Mouse (Mus musculus): ENCODE measurements around the gene Mfsd12. TPM values are rescaled to one million over a fixed set of nuclear protein-coding genes. Genes with fewer than 3 reads are reported as not detected.

Gene Mfsd12
- polyA plus RNA-seq, 1 experiment from 2014 or later: 7.4 TPM

- peak; percentile 98 for DNase-seq (ENCODE audit: low spot score)
- WGBS: 5% methylated on average over 49 of the region's 54 CpGs
- Histone ChIP-seq H3K27me3 (ENCODE audit: control insufficient read depth, insufficient read depth, low read length) (no peaks in the 10 kb centered on the region), H3K27ac (replicated peaks) (peak within 1 kb of the TSS; percentile 95), H3K4me3 (ENCODE audit: low read depth, low read length) (peak within 1 kb of the TSS; percentile 86), H3K4me2 (replicated peaks; ENCODE audit: low read depth) (peak within 1 kb of the TSS; percentile 89), H3K9me3 (ENCODE audit: control insufficient read depth, low read length) (no peaks in the 10 kb centered on the region), H3K4me1 (replicated peaks; ENCODE audit: control insufficient read depth, insufficient read depth) (peaks cover 8% of the 10 kb centered on the region; the same call in 1 of the 2 replicates), H3K36me3 (ENCODE audit: control insufficient read depth, insufficient read depth, low read length) (peaks cover 15% of the 10 kb centered on the region; the same call in 1 of the 2 replicates), H3K9ac (ENCODE audit: low read length) (peak within 1 kb of the TSS; percentile 92)
- peak; percentile 89 for ATAC-seq (ENCODE audit: low FRiP score, low TSS enrichment)
- peak; percentile 88 for TF ChIP-seq EP300 (optimal IDR thresholded peaks at IDR 0.05)
- no peak for TF ChIP-seq CTCF (IDR thresholded peaks at IDR 0.05; ENCODE audit: low read depth)
These were observed 26.7 kb downstream of the Mfsd12 start, which contains the start of the genes Dohh and Gm48551 for GRCm38 (mm10) chr10:81383802-81384604. Gene Dohh (plus strand): TSS chr10:81384428. Gene Gm48551 (plus strand): TSS chr10:81384466.

DNA sequence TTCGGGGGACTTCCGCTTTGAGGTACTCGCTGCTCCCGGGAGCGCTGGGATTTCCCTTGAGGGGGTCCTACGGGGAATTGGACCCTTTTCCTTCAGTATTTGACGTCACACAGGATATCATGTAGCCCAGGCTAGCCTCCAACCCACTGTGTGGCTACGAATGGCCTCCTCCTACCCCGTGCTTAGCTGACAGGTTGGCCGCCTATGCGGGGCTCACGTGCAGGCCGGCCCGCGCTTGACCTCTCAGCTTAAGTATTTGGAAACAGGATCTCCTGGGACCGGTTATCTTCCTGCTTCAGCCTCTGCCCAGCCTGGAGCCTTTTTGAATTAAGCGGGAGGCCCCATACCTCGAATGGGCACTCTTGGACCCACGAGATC, 27.3 kb downstream of the Mfsd12 start:
- peak; percentile 55 for DNase-seq (ENCODE audit: low spot score)
- WGBS: 0% methylated on average over 19 of the region's 19 CpGs
- ATAC-seq (ENCODE audit: low FRiP score, low TSS enrichment): peak; percentile 25
- Histone ChIP-seq H3K4me2 (replicated peaks; ENCODE audit: low read depth) (peak overlapping the region; percentile 89), H3K9me3 (ENCODE audit: control insufficient read depth, low read length) (no peaks in the 10 kb centered on the region), H3K27ac (replicated peaks) (peak overlapping the region; percentile 95), H3K27me3 (ENCODE audit: control insufficient read depth, insufficient read depth, low read length) (no peaks in the 10 kb centered on the region), H3K9ac (ENCODE audit: low read length) (peak overlapping the region; percentile 92), H3K4me1 (replicated peaks; ENCODE audit: control insufficient read depth, insufficient read depth) (peaks cover 10% of the 10 kb centered on the region; the same call in 1 of the 2 replicates), H3K4me3 (ENCODE audit: low read depth, low read length) (peak overlapping the region; percentile 86), H3K36me3 (ENCODE audit: control insufficient read depth, insufficient read depth, low read length) (peaks cover 15% of the 10 kb centered on the region; the same call in 1 of the 2 replicates)
- TF ChIP-seq EP300 (optimal IDR thresholded peaks at IDR 0.05): no peak
- no peak for TF ChIP-seq CTCF (IDR thresholded peaks at IDR 0.05; ENCODE audit: low read depth)

GRCm38 (mm10) chr10:81385603-81386306, 28.5 kb downstream of the Mfsd12 start:
- no peak for TF ChIP-seq CTCF (IDR thresholded peaks at IDR 0.05; ENCODE audit: low read depth)
- TF ChIP-seq EP300 (optimal IDR thresholded peaks at IDR 0.05): no peak
- Histone ChIP-seq H3K36me3 (ENCODE audit: control insufficient read depth, insufficient read depth, low read length) (peaks cover 15% of the 10 kb centered on the region; the same call in 1 of the 2 replicates), H3K9me3 (ENCODE audit: control insufficient read depth, low read length) (no peaks in the 10 kb centered on the region), H3K9ac (ENCODE audit: low read length) (0 out of 2 replicates have a peak overlapping the region, but pooled peaks have one; percentile 8), H3K27ac (replicated peaks) (no peak overlapping the region), H3K4me3 (ENCODE audit: low read depth, low read length) (no peak overlapping the region; the same call in 1 of the 2 replicates), H3K27me3 (ENCODE audit: control insufficient read depth, insufficient read depth, low read length) (no peaks in the 10 kb centered on the region), H3K4me1 (replicated peaks; ENCODE audit: control insufficient read depth, insufficient read depth) (peaks cover 11% of the 10 kb centered on the region; the same call in 1 of the 2 replicates), H3K4me2 (replicated peaks; ENCODE audit: low read depth) (no peak overlapping the region)
- ATAC-seq (ENCODE audit: low FRiP score, low TSS enrichment) (no peak), DNase-seq (ENCODE audit: low spot score) (no peak)
- whole genome bisulfite sequencing: 74% methylated on average over 22 of the region's 22 CpGs

DNA sequence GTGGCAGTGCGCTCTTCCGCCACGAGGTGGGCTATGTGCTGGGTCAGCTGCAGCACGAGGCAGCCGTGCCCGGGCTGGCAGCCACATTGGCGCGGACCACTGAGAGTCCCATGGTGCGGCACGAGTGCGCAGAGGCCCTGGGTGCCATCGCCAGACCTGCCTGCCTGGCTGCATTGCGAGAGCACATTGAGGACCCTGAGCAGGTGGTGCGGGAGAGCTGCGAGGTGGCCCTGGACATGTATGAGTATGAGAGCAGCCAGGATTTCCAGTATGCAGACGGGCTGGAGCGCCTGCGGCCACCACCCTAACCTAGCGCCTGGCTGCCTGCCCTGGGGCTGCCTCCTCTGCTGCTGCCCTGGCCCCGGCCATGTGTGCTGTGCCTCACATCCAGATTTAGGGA, 30.4 kb downstream of the Mfsd12 start:
- Histone ChIP-seq H3K27ac (replicated peaks) (no peak overlapping the region), H3K4me3 (ENCODE audit: low read depth, low read length) (no peak overlapping the region), H3K4me1 (replicated peaks; ENCODE audit: control insufficient read depth, insufficient read depth) (peaks cover 11% of the 10 kb centered on the region; the same call in 1 of the 2 replicates), H3K9ac (ENCODE audit: low read length) (no peak overlapping the region), H3K27me3 (ENCODE audit: control insufficient read depth, insufficient read depth, low read length) (no peaks in the 10 kb centered on the region), H3K9me3 (ENCODE audit: control insufficient read depth, low read length) (no peaks in the 10 kb centered on the region), H3K4me2 (replicated peaks; ENCODE audit: low read depth) (no peak overlapping the region), H3K36me3 (ENCODE audit: control insufficient read depth, insufficient read depth, low read length) (peaks cover 15% of the 10 kb centered on the region; the same call in 1 of the 2 replicates)
- WGBS: 94% methylated on average over 20 of the region's 20 CpGs
- DNase-seq (ENCODE audit: low spot score) (no peak), ATAC-seq (ENCODE audit: low FRiP score, low TSS enrichment) (no peak)
- TF ChIP-seq CTCF (IDR thresholded peaks at IDR 0.05; ENCODE audit: low read depth): no peak
- TF ChIP-seq EP300 (optimal IDR thresholded peaks at IDR 0.05): no peak

GRCm38 (mm10) chr10:81388505-81389055, 31.3 kb downstream of the Mfsd12 start, which contains the start of gene Gm48552:
Gene Gm48552 (plus strand): TSS chr10:81389005.
- no peak within 1 kb of the TSS for H3K4me2 ChIP-seq (replicated peaks; ENCODE audit: low read depth)
- no peak within 1 kb of the TSS for H3K4me3 ChIP-seq (ENCODE audit: low read depth, low read length)
- DNase-seq (ENCODE audit: low spot score): peak; percentile 70
- no peaks in the 10 kb centered on the region for H3K9me3 ChIP-seq (ENCODE audit: control insufficient read depth, low read length)
- no peak for TF ChIP-seq CTCF (IDR thresholded peaks at IDR 0.05; ENCODE audit: low read depth)
- no peak for TF ChIP-seq EP300 (optimal IDR thresholded peaks at IDR 0.05)
- peak; percentile 5; the same call in 1 of the 2 replicates for ATAC-seq (ENCODE audit: low FRiP score, low TSS enrichment)
- H3K9ac ChIP-seq (ENCODE audit: low read length): peak within 1 kb of the TSS; percentile 31; the same call in 1 of the 2 replicates
- H3K27me3 ChIP-seq (ENCODE audit: control insufficient read depth, insufficient read depth, low read length): no peaks in the 10 kb centered on the region
- peak within 1 kb of the TSS; percentile 24; the same call in 1 of the 2 replicates for H3K27ac ChIP-seq (replicated peaks)
- H3K36me3 ChIP-seq (ENCODE audit: control insufficient read depth, insufficient read depth, low read length): peaks cover 15% of the 10 kb centered on the region; the same call in 1 of the 2 replicates
- WGBS: 52% methylated on average over 5 of the region's 5 CpGs
- H3K4me1 ChIP-seq (replicated peaks; ENCODE audit: control insufficient read depth, insufficient read depth): peaks cover 12% of the 10 kb centered on the region
